In the genomic region with DNA sequence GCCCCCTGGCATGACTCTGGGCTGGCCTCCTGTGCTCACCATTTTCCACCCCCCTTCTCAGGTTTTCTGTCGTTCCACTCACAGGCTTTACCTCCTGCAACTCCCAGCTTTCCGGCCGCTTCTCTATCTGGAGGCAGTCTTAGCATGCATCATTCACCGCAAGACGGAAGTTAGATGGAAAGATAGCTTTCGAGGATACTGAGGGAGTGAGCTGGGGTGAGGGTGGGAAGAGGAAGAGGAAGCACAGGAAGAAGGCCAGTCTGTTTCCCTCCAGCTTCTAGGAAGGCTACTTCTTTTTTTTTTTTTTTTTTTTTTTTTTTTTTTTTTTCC, we compare ENCODE assay signal across 8 mouse cellular contexts. TPM values are rescaled to one million over a fixed set of nuclear protein-coding genes. Genes with fewer than 3 reads are reported as not detected.
DNase-seq lines count a peak whose midpoint lies in the region; ATAC-seq and TF ChIP-seq lines count a peak whose summit lies in the region.
"Had no signal": no experiment of that assay in that cellular context is flagged by ENCODE, and none has a peak within 500 bp of the region (broad histone marks: within the 10 kb centered on the region; RNA-seq: fewer than 3 reads in every experiment).

No protein-coding gene starts in this region.

- H3K27me3 ChIP-seq in intestine, embryonic 14.5 days (replicated peaks; ENCODE audit: control insufficient read depth, insufficient read depth, low read length): no peaks in the 10 kb centered on the region
- H3K27me3 ChIP-seq in intestine, postnatal 0 days (replicated peaks; ENCODE audit: control insufficient read depth, insufficient read depth, low read length): 0 out of 2 replicates have a peak, but pooled peaks cover 3% of the 10 kb centered on the region
- H3K27me3 ChIP-seq in embryonic facial prominence, embryonic 13.5 days: no peaks in the 10 kb centered on the region
- H3K27me3 ChIP-seq in hindbrain, postnatal 0 days (ENCODE audit: insufficient read depth, low read length): no peaks in the 10 kb centered on the region
- H3K27me3 ChIP-seq in neural tube, embryonic 13.5 days: no peaks in the 10 kb centered on the region

- 57% methylated on average over 6 of the region's 6 CpGs for WGBS in intestine, embryonic 14.5 days
- 46% methylated on average over 6 of the region's 6 CpGs for WGBS in intestine, postnatal 0 days
- 26% methylated on average over 6 of the region's 6 CpGs for WGBS in embryonic facial prominence, embryonic 13.5 days
- whole genome bisulfite sequencing in hindbrain, postnatal 0 days: 44% methylated on average over 6 of the region's 6 CpGs
- WGBS in neural tube, embryonic 13.5 days: 69% methylated on average over 6 of the region's 6 CpGs

- ATAC-seq in intestine, embryonic 14.5 days (replicated peaks; ENCODE audit: low FRiP score, low TSS enrichment, low read depth): peak; percentile 42; the same call in 1 of the 2 replicates
- ATAC-seq in intestine, postnatal 0 days: no peak
- no peak for ATAC-seq in embryonic facial prominence, embryonic 13.5 days (ENCODE audit: insufficient number of reproducible peaks, insufficient read depth, low FRiP score, low TSS enrichment, low read depth)
- no peak for ATAC-seq in hindbrain, postnatal 0 days
- ATAC-seq in neural tube, embryonic 13.5 days (ENCODE audit: low read depth): no peak

- intact Hi-C loops in left cerebral cortex, postnatal 14 days (cut with DNase I): no loop called here

- H3K9me3 ChIP-seq in intestine, embryonic 14.5 days (ENCODE audit: control insufficient read depth, low read length): no peaks in the 10 kb centered on the region
- no peaks in the 10 kb centered on the region for H3K9me3 ChIP-seq in intestine, postnatal 0 days (ENCODE audit: control insufficient read depth)
- no peaks in the 10 kb centered on the region for H3K9me3 ChIP-seq in embryonic facial prominence, embryonic 13.5 days
- no peaks in the 10 kb centered on the region for H3K9me3 ChIP-seq in hindbrain, postnatal 0 days (ENCODE audit: low read length)
- H3K9me3 ChIP-seq in neural tube, embryonic 13.5 days: no peaks in the 10 kb centered on the region

- peaks cover 11% of the 10 kb centered on the region for H3K4me1 ChIP-seq in intestine, embryonic 14.5 days (replicated peaks; ENCODE audit: control insufficient read depth, insufficient read depth, low read length)
- H3K4me1 ChIP-seq in intestine, postnatal 0 days (replicated peaks; ENCODE audit: control insufficient read depth, insufficient read depth, low read length): no peaks in the 10 kb centered on the region
- H3K4me1 ChIP-seq in embryonic facial prominence, embryonic 13.5 days: peaks cover 26% of the 10 kb centered on the region
- H3K4me1 ChIP-seq in hindbrain, postnatal 0 days (ENCODE audit: insufficient read depth, low read length): peaks cover 6% of the 10 kb centered on the region; the same call in 1 of the 2 replicates
- H3K4me1 ChIP-seq in neural tube, embryonic 13.5 days (replicated peaks): peaks cover 25% of the 10 kb centered on the region

- 0 out of 2 replicates have a peak overlapping the region, but pooled peaks have one; percentile 11 for H3K9ac ChIP-seq in intestine, embryonic 14.5 days (ENCODE audit: low read length)
- H3K9ac ChIP-seq in intestine, postnatal 0 days (ENCODE audit: low read depth, low read length): no peak overlapping the region
- H3K9ac ChIP-seq in embryonic facial prominence, embryonic 13.5 days: peak overlapping the region; percentile 61
- H3K9ac ChIP-seq in hindbrain, postnatal 0 days (replicated peaks; ENCODE audit: low read length): peak overlapping the region; percentile 43; the same call in 1 of the 2 replicates
- H3K9ac ChIP-seq in neural tube, embryonic 13.5 days: peak overlapping the region; percentile 58

- peak overlapping the region; percentile 75; the same call in 1 of the 2 replicates for H3K27ac ChIP-seq in intestine, embryonic 14.5 days (ENCODE audit: low read depth)
- no peak overlapping the region for H3K27ac ChIP-seq in intestine, postnatal 0 days (ENCODE audit: low read depth, low read length)
- H3K27ac ChIP-seq in embryonic facial prominence, embryonic 13.5 days: peak overlapping the region; percentile 86
- peak overlapping the region; percentile 85 for H3K27ac ChIP-seq in hindbrain, postnatal 0 days
- peak overlapping the region; percentile 74 for H3K27ac ChIP-seq in neural tube, embryonic 13.5 days (replicated peaks)

- H3K4me2 ChIP-seq in intestine, embryonic 14.5 days (ENCODE audit: low read length): 0 out of 2 replicates have a peak overlapping the region, but pooled peaks have one; percentile 4
- no peak overlapping the region for H3K4me2 ChIP-seq in intestine, postnatal 0 days (replicated peaks; ENCODE audit: low read depth)
- H3K4me2 ChIP-seq in embryonic facial prominence, embryonic 13.5 days: peak overlapping the region; percentile 46
- peak overlapping the region; percentile 31; the same call in 1 of the 2 replicates for H3K4me2 ChIP-seq in hindbrain, postnatal 0 days (ENCODE audit: low read depth, low read length)
- peak overlapping the region; percentile 32 for H3K4me2 ChIP-seq in neural tube, embryonic 13.5 days

- DNase-seq in intestine, embryonic 14.5 days (ENCODE audit: low spot score): no peak
- DNase-seq in hindbrain, postnatal 0 days (ENCODE audit: low spot score): no peak
- no peak for DNase-seq in left cerebral cortex, postnatal 14 days (ENCODE audit: low spot score in 2 of 2)
- DNase-seq in left cerebral cortex, adult 8-10 months (ENCODE audit: low spot score in 2 of 2): no peak

- no peak overlapping the region for H3K4me3 ChIP-seq in intestine, embryonic 14.5 days (ENCODE audit: low read depth, low read length)
- no peak overlapping the region for H3K4me3 ChIP-seq in intestine, postnatal 0 days (ENCODE audit: low read depth, low read length)
- H3K4me3 ChIP-seq in embryonic facial prominence, embryonic 13.5 days: peak overlapping the region; percentile 16
- no peak overlapping the region for H3K4me3 ChIP-seq in hindbrain, postnatal 0 days (ENCODE audit: low read length)
- 0 out of 2 replicates have a peak overlapping the region, but pooled peaks have one; percentile 12 for H3K4me3 ChIP-seq in neural tube, embryonic 13.5 days

- no peaks in the 10 kb centered on the region for H3K36me3 ChIP-seq in intestine, embryonic 14.5 days (ENCODE audit: control insufficient read depth, insufficient read depth, low read length)
- H3K36me3 ChIP-seq in intestine, postnatal 0 days (ENCODE audit: control insufficient read depth, insufficient read depth): no peaks in the 10 kb centered on the region
- no peaks in the 10 kb centered on the region for H3K36me3 ChIP-seq in embryonic facial prominence, embryonic 13.5 days
- no peaks in the 10 kb centered on the region for H3K36me3 ChIP-seq in hindbrain, postnatal 0 days (ENCODE audit: insufficient read depth, low read length)
- H3K36me3 ChIP-seq in neural tube, embryonic 13.5 days: no peaks in the 10 kb centered on the region

- TF ChIP-seq CTCF in intestine, postnatal 0 days (IDR thresholded peaks at IDR 0.05; ENCODE audit: low read depth): no peak
- TF ChIP-seq CTCF in hindbrain, postnatal 0 days (IDR thresholded peaks at IDR 0.05; ENCODE audit: low read depth): no peak

RNA-seq across cellular contexts. Expression of gene Cmtm5, which starts 0.7 kb away (rescaled TPM):
- polyA plus RNA-seq in intestine, embryonic 14.5 days (2014; fragmentation: Nextera tagmentation; extraction: Ambion mirVana): 3.3 and 4.6 TPM in 2 replicates
- polyA plus RNA-seq in intestine, postnatal 0 days (2015; fragmentation: Nextera tagmentation; extraction: Ambion mirVana): 1.1 and 2.1 TPM in 2 replicates
- 8.3 and 14.1 TPM in 2 replicates for polyA plus RNA-seq in embryonic facial prominence, embryonic 13.5 days (2015; fragmentation: Nextera tagmentation; extraction: Ambion mirVana)
- 62.6 and 74.1 TPM in 2 replicates for total RNA-seq in hindbrain, postnatal 0 days (2014; rRNA removed)
- 44.8 and 52.1 TPM in 2 replicates for polyA plus RNA-seq in hindbrain, postnatal 0 days (2015; fragmentation: Nextera tagmentation; extraction: Ambion mirVana)
- 20.2 and 24.7 TPM in 2 replicates for polyA plus RNA-seq in neural tube, embryonic 13.5 days (2015; fragmentation: Nextera tagmentation; extraction: Ambion mirVana)
- 10 to 100 TPM; 38.2 to 40.8 TPM for total RNA-seq in left cerebral cortex, postnatal 14 days (2021)
- total RNA-seq in left cerebral cortex, adult 8-10 months (2022): 10 to 100 TPM; 60.3 to 67.9 (median 64.0) TPM
- total RNA-seq: liver, adult 2 months had no signal
- polyA plus RNA-seq: liver, adult 2 months had no signal

RNA-seq across cellular contexts. Expression of gene Il25, which starts 4.3 kb away (rescaled TPM):
- 0.23 and 0.28 TPM in 2 replicates for polyA plus RNA-seq in intestine, embryonic 14.5 days (2014; fragmentation: Nextera tagmentation; extraction: Ambion mirVana)
- polyA plus RNA-seq in intestine, postnatal 0 days (2015; fragmentation: Nextera tagmentation; extraction: Ambion mirVana): not detected in 2 replicates
- 0.25 TPM in 1 of 2 replicates, not detected in the other for polyA plus RNA-seq in embryonic facial prominence, embryonic 13.5 days (2015; fragmentation: Nextera tagmentation; extraction: Ambion mirVana)
- total RNA-seq in hindbrain, postnatal 0 days (2014; rRNA removed): not detected in 2 replicates
- 0.95 and 1.2 TPM in 2 replicates for polyA plus RNA-seq in hindbrain, postnatal 0 days (2015; fragmentation: Nextera tagmentation; extraction: Ambion mirVana)
- 1.3 and 1.6 TPM in 2 replicates for polyA plus RNA-seq in neural tube, embryonic 13.5 days (2015; fragmentation: Nextera tagmentation; extraction: Ambion mirVana)
- total RNA-seq in left cerebral cortex, postnatal 14 days (2021): not detected
- total RNA-seq in left cerebral cortex, adult 8-10 months (2022): under 1 TPM in 1 of 4 experiments, not detected in 3; 0.53 TPM
- total RNA-seq: liver, adult 2 months had no signal
- polyA plus RNA-seq: liver, adult 2 months had no signal

RNA-seq across cellular contexts. Expression of gene Efs, which starts 10.9 kb away (rescaled TPM):
- polyA plus RNA-seq in intestine, embryonic 14.5 days (2014; fragmentation: Nextera tagmentation; extraction: Ambion mirVana): 31.4 and 31.6 TPM in 2 replicates
- 6.5 and 7.1 TPM in 2 replicates for polyA plus RNA-seq in intestine, postnatal 0 days (2015; fragmentation: Nextera tagmentation; extraction: Ambion mirVana)
- 50.3 and 50.9 TPM in 2 replicates for polyA plus RNA-seq in embryonic facial prominence, embryonic 13.5 days (2015; fragmentation: Nextera tagmentation; extraction: Ambion mirVana)
- 38.0 and 43.1 TPM in 2 replicates for total RNA-seq in hindbrain, postnatal 0 days (2014; rRNA removed)
- 12.9 and 13.8 TPM in 2 replicates for polyA plus RNA-seq in hindbrain, postnatal 0 days (2015; fragmentation: Nextera tagmentation; extraction: Ambion mirVana)
- polyA plus RNA-seq in neural tube, embryonic 13.5 days (2015; fragmentation: Nextera tagmentation; extraction: Ambion mirVana): 13.8 and 16.0 TPM in 2 replicates
- total RNA-seq in left cerebral cortex, postnatal 14 days (2021): 1 to 10 TPM; 5.8 to 8.1 TPM
- total RNA-seq in left cerebral cortex, adult 8-10 months (2022): 10 to 100 TPM in 1 of 4 experiments, 1 to 10 TPM in 3; 8.9 to 10.3 (median 9.1) TPM

RNA-seq across cellular contexts. Expression of gene Slc22a17, which starts 23.9 kb away (rescaled TPM):
- 32.4 and 34.2 TPM in 2 replicates for polyA plus RNA-seq in intestine, embryonic 14.5 days (2014; fragmentation: Nextera tagmentation; extraction: Ambion mirVana)
- polyA plus RNA-seq in intestine, postnatal 0 days (2015; fragmentation: Nextera tagmentation; extraction: Ambion mirVana): 12.5 and 12.9 TPM in 2 replicates
- polyA plus RNA-seq in embryonic facial prominence, embryonic 13.5 days (2015; fragmentation: Nextera tagmentation; extraction: Ambion mirVana): 74.3 and 84.7 TPM in 2 replicates
- total RNA-seq in hindbrain, postnatal 0 days (2014; rRNA removed): 605 and 606 TPM in 2 replicates
- 349 and 369 TPM in 2 replicates for polyA plus RNA-seq in hindbrain, postnatal 0 days (2015; fragmentation: Nextera tagmentation; extraction: Ambion mirVana)
- polyA plus RNA-seq in neural tube, embryonic 13.5 days (2015; fragmentation: Nextera tagmentation; extraction: Ambion mirVana): 153 TPM in 2 replicates
- 100 to 1,000 TPM; 630 to 690 TPM for total RNA-seq in left cerebral cortex, postnatal 14 days (2021)
- total RNA-seq in left cerebral cortex, adult 8-10 months (2022): 100 to 1,000 TPM; 565 to 622 (median 604) TPM

RNA-seq across cellular contexts. Expression of gene Myh6, which starts 29.9 kb away (rescaled TPM):
- polyA plus RNA-seq in intestine, embryonic 14.5 days (2014; fragmentation: Nextera tagmentation; extraction: Ambion mirVana): 0.22 and 0.75 TPM in 2 replicates
- 0.53 TPM in 1 of 2 replicates, not detected in the other for polyA plus RNA-seq in intestine, postnatal 0 days (2015; fragmentation: Nextera tagmentation; extraction: Ambion mirVana)
- polyA plus RNA-seq in embryonic facial prominence, embryonic 13.5 days (2015; fragmentation: Nextera tagmentation; extraction: Ambion mirVana): 0.74 and 4.9 TPM in 2 replicates
- 0.21 and 0.32 TPM in 2 replicates for total RNA-seq in hindbrain, postnatal 0 days (2014; rRNA removed)
- 1.1 and 1.4 TPM in 2 replicates for polyA plus RNA-seq in hindbrain, postnatal 0 days (2015; fragmentation: Nextera tagmentation; extraction: Ambion mirVana)
- polyA plus RNA-seq in neural tube, embryonic 13.5 days (2015; fragmentation: Nextera tagmentation; extraction: Ambion mirVana): 1.6 and 2.3 TPM in 2 replicates
- 1 to 10 TPM; 2.7 to 3.7 TPM for total RNA-seq in left cerebral cortex, postnatal 14 days (2021)
- 1 to 10 TPM; 5.3 to 9.9 (median 7.7) TPM for total RNA-seq in left cerebral cortex, adult 8-10 months (2022)
- total RNA-seq: liver, adult 2 months had no signal

Comparison
In these comparisons a context has a peak if more than half of its experiments do, and no peak if none do; other contexts are left out.
1. H3K4me3 ChIP-seq: peak in embryonic facial prominence, embryonic 13.5 days (single experiment) and neural tube, embryonic 13.5 days (single experiment); none in intestine, embryonic 14.5 days (single experiment), intestine, postnatal 0 days (single experiment) and hindbrain, postnatal 0 days (single experiment).